Mouse (Mus musculus): ENCODE measurements at regions not wholly inside any gene's neighbourhood (a gene's known extent, or its start where the extent isn't known, plus 50 kb on each side); places are given as distances from the start of the nearest gene placed in this dataset.

DNA sequence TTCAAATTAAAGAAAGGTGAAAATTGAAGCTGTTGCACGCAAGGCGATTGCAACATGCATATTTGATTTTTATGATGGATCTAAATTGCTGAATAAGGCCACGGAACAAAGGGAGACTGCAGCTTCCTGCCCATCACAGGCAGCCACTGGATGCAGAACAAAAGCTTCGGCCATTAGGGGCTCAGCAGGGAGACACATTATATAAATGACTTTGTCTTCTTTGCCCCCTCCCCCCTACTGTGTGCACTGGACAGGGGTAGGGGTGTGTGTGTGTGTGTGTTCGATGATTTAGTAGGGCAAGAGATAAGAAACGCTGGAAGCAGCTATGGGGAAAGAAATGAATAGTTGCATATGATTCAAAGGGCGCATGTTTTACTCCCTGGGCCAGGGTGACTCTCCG, 481.2 kb upstream of the Pmfbp1 start:
- DNase-seq, result no peak

DNA sequence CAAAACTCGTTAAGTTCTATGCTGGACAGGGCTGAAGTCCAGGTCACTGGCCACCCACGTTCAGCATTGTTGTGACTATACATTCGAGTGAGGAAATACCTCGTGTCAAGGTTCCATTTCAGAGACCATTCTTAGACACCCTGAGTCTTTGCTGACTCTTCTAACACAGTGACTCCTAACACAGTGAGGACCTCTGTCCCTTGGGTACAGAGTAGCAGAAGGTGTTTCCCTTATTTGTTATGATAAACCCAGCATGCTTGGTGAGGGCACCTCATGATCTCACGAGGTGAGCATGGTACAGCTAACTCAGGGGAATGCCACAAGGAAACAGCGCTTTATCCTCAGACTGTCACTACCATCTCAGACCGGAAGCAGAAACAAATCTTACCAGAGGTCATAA, 480.2 kb upstream of the Pmfbp1 start:
- DNase-seq, result no peak

DNA sequence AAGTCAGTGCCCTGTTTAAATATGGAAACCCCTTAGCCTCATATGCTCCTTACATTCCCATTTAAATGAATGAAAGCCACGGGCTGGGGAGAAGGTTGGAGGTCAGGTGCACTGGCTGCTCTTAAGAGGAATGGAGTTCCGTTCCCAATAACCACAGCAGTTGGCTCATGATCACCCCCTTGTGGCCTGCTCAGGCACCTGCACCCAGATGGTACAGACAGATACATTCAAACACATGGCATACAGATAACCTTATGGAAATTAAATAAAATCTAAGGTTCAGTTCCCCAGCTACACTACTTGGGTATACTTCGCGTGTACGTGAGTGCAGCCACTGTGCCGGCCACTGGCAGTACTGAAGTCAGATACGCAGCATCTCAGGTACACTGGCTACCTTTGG, 479.1 kb upstream of the Pmfbp1 start:
- no peak for DNase-seq

DNA sequence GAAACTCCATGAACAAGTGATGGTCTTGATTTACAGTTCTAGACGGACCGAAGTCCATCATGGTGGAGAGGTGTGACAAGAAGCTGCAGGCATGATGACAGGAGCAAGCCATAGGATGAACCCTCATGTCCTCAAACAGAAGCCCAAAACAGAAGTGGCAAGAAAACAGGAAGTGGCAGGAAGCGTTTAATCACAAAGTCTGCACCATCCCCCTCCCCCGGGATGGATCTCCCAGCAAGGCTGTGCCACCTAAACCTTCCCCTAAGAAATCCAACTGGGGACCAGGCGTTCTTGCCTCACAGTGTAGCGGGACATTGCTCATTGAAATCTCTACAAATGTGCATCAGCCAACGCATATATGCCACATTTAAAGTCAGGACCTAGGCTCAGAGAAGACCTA, 474.3 kb upstream of the Pmfbp1 start:
- DNase-seq, result no peak

DNA sequence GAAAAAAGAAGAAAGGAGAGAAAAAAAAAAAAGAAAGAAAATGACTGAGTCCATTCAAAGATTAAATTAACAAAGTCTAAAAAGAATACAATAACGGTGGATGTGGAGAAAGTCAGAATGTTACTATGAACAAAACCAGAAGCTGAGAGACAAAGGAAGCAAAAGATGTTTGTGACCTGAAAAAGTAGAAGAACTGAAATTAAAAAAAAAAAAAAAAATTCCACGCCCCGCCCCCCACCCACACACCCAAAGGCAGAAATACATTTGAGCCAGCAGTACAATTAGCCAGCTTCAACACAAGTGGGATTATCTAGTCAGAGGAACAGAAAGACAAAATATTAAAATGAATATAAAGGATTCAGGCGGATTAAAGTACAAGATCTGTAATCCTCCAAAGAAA, 473.7 kb upstream of the Pmfbp1 start:
- DNase-seq, result no peak

DNA sequence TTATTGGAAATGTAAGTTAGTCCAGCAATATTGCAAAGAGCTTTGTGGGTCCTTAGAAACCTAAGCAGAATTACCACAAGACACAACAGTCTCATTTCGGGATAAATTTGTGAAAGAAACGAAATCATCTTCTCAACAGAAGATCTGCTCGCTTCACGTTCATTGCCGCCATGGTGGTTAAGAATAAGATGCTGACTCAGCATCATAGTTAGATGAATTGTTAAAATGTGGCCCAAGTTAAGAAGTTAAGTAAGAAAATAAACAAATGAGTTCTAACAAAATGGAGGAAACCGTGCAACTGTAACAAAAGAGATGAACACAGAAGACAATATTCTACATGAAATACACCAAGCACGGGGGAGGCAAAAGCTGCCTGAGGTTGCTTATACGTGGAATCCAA, 465.9 kb upstream of the Pmfbp1 start:
- no peak for DNase-seq

DNA sequence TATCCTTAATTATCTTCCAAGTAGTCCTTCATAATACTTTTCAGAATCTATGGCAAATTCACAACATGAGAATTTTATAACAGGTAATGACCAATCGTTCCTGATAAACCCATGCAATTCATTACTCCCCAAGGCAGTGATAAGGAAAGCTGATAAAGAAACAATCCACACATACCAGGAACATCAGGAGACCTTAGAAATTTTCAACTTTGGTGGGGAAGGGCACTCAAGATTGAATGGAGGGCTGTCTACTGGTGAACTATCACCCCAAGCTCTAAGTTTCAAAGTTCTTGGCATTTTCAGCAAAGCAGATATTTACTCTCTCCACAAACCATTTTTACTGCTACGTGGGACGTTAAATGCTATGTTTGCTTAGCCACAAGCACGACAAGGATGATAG, 440.2 kb upstream of the Pmfbp1 start:
- DNase-seq, result no peak

DNA sequence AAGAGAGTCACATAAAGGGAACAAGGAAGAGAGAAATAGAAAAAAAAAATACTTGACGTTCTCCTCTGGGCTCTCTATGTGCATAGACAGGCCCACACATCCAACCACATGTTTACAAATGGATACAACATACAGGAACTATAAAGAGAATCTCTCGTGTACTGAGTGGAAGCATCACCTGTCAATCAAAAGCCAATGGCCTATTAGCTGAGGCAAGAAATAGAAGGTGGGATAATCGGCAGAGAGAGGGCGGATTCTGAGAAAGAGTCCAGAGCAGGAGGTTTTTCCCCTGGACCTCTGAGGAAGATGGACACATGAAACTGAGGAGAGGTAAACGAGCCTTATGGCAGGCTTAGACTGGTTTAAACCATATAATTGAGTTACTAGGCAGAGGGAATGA, 434.7 kb upstream of the Pmfbp1 start:
- DNase-seq, result no peak

DNA sequence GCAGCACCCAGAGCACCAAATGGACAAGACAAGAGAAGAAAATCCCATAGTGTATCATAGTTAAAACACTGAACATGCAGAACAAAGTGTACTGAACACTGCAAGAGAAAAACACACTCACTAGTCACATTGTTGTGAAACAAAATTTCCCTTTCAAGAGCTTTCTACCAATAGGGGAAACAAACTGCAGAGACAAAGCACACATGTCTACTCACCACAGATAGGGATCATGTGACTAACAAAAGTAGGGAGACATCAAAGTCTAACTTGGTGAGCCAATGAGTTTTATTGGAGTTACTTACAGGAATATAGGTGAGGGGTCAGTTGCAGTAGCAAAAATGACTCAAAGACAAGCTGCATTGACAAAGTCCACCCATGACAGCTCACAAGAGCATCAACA, 431.5 kb upstream of the Pmfbp1 start:
- DNase-seq, result no peak

DNA sequence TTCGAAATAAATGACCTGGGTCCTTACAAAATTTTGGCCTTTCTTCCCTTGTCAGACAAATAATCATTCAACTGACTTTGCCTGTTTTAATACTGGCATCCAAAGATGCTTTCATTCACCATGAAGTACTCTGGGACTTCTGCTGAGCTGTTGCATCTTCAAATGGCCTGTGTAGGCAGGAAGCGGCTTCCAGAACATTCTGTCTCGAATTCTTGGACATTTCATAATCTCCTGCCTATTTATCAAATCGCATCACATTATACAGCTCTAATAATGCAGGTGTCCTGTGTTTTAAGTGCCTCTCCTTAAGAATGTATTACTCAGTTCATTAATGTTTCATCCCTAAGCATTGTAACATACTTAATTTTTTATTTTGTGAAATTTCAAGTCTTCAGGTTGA, 420.1 kb upstream of the Pmfbp1 start:
- no peak for DNase-seq

DNA sequence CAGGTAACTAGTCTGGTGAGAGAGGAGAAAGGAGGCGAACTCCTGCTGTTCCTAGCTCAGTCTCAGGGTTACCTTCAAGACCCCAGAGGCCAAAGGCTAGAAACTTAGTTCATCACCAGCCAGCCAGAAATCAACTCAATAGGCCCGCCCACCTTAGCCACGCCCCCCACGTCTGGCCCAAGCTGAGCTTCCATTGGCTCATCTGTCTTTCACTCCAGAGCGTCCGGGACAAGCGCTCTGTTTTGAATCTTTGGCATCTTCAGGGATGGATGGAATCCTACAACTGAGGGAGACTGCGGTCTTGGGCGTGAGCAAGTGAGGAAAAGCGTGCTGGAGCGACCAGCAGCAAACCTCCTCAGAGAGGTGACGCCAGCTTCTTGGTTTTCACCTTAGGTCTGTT, 418.8 kb upstream of the Pmfbp1 start:
- DNase-seq, result no peak

DNA sequence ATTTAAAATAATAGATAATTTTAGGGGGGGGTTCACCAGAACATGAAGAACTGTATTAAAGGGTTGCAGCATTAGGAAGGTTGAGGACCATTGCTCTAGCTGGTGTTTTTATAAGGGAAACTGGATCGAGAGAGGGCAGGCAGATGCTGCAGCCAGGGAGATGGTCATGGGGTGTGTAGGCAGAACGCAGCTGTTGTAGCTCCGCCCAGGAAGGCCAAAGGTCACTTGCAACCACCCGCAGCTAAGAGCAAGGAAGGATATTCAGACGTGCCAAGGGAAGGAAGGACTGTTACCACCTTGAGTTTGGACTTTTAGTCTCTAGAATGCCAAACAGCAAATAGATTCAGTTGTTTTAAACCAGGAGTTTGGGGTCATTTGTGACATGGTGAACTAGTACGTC, 414.6 kb upstream of the Pmfbp1 start:
- DNase-seq, result no peak

DNA sequence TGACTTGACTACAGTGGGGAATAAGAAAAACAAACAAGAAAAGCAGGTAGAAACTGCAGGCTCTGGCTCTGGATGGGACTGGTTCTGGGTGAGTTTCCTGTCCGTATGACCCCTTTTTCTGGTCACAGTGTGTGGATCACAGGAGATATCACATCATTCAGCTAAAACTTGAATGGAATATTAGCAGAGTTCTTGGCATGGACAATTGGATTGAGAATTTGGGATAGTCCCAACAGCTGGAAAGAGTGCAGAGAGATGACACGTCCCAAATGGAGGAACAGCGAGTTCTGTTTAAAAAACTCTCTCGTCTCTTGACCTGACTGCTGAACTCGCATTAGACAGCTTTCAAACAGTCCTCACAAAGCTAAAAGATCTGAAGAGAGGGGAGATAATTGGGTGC, 412.5 kb upstream of the Pmfbp1 start:
- peak; percentile 57 for DNase-seq

DNA sequence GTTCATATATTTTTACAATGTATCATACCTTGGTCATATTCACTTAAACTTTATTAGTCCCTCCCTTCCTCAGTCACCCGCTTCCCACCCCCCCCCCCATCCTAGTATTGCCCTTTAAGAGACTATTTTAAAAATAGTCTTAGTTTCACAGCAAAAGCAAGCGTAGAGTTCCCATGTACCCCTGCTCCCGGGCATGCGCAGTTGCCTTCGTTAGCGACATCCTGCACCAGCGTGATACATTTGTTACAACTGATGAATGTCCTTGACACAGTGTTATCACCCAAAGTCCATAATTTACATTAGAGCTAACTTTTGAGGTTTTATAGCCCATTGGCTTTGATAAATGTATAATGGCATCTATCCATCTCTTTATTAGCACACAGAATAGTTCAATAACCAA, 408.7 kb upstream of the Pmfbp1 start:
- DNase-seq, result no peak

DNA sequence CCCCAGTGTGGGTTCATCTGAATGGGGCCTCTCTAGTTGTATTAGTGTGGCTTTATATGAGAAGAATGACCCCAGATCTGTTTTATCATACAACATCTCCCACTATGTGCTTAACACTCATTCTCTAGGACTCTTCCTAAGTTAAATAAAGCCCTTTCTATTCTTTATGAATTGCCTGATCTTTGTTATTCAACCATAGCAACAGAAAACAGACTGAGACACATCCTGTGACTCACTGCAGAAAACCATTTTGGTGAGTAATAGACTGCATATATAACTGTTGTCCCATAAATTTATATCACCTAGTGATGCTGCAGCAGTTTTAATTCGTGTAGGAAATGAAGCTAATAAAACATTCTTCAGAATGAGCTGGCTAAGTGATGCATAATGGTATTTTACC, 406.0 kb upstream of the Pmfbp1 start:
- DNase-seq, result no peak

DNA sequence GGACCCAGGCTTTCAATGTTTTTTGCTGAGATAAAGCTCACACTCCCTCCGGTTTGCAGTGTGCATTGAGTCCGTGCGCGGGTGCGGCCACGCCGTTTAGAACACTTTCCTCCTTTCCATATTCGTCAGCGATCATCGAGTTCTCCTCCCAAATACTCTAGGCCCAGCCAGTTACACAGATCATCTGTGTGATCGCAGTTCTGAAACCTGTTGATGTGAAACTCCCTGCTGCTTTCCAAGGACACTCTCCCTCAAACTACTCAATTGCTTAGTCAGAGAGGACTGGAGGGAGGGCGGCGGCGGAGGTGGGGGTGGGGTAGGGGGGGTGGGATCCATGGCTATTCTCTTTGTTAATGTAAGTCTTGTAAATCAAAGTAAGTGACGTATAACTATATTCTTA, 394.2 kb upstream of the Pmfbp1 start:
- no peak for DNase-seq

DNA sequence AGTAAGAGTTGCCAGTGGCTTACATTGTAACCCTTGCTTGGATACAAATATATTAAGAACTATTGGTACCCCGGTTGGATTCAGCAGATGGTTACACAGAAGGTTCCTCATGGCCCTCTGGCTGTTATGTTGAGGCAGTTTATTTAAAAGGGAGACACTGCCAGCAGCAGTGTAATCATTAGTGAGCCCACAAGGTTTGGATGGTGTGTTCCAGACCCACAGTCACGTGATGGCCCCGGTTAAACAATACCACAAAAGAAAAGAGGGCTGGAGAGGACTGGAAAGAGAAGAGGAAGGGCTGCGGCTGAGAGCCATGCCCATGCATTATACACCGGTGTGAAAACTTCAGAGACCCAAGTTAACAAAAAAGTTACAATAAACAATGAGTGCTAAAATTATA, 392.4 kb upstream of the Pmfbp1 start:
- DNase-seq, result no peak

DNA sequence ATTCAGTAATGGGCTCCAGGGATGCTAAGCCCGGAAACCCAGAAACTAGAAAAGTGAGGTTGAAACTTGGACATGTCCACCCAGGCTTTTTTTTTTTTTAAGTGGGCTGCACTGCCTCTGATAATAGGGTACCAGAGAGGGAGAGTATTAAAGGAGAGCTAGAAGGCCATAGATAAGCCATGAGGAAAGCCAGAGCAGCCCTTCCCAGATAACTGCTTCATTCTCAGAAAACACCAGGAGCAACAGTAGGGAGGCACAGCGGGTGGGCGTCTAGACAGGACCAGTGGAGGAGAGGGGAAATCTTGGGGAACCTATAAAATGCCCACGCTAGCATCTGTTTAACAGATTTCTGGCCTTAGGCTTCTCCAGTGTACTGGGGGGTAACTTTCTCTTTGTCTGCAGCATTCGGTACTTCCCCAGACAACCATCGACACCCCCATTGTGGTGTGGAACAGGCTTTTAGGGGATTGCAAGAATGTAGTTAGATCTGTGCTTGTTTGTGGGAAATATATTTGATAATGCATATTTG, 389.0 kb upstream of the Pmfbp1 start:
- no peak for DNase-seq

DNA sequence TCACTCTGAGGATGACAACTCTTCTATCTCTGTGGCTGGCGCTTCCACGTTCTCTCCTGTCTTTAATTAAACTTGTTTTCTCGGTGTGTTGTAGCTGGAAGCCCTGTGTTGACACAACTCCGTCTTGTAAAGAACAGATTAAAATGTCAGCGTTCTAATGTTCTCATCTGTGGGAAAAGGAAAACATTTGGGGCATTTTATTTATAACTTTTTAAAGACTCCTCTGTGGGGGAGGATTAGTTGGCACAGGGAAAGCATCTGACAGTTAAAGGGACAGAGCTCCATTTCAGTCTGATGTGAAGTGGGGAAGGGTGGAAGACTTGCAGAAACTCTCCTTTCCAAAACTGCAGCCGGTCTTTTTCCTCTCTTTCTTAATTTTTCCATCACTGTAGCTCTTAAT, 388.1 kb upstream of the Pmfbp1 start:
- no peak for DNase-seq

DNA sequence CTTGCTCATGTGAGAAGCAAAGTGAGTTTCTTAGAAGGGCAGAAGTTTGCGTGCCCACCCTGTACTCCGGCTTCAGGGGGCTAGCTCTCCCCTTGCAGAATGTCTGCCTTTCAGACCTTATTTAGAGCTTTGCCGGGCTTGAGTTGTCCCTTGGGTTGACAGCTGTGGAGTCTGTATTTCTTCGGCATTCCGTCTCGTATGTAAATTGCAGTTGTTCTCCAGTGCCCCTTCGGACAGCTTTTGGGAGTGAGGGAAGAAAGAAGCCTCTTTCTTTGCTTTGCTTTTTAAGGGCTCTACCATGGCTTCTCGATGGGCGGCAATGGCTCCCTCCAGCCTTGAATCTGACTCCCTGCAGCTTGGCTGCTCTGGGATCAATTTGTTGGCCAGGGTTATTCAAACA, 386.9 kb upstream of the Pmfbp1 start:
- DNase-seq, result no peak

DNA sequence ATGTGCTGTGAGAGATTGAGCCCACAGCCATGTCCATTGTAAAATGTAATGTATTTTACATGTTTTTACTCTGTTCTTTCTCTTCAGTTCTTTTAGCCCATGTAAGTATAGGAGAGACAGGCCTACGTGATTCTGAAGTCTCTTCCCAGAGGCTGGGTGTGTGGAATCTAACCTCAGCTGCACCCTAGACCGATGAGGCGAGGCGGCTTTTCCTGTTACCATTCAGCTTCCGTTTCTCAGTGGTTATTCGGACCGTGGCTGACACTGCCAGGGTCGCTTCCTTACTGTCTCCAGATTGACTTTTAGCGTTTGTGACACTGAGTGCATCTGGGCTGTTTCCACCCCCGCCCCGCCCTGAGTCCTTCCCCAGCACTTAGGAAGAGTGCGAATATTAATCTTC, 386.1 kb upstream of the Pmfbp1 start:
- no peak for DNase-seq

DNA sequence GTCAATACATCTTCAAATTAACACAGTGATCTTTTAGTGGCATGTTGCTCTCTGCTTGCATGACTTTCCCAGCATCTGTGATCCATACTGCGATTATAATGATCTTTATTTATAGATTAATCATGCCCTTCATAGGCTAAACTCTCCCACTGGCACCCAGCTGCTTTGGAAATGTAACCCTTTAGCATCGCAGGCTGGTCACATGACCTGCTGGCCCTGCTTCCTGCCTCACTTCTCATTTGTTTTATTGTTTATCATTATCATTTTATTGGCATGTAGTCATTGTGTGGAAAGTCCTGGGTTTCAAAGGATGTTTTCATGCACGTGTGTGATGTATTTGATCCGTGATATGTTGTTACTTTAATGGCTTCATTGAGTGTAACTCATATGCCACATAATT, 384.4 kb upstream of the Pmfbp1 start:
- DNase-seq, result no peak

DNA sequence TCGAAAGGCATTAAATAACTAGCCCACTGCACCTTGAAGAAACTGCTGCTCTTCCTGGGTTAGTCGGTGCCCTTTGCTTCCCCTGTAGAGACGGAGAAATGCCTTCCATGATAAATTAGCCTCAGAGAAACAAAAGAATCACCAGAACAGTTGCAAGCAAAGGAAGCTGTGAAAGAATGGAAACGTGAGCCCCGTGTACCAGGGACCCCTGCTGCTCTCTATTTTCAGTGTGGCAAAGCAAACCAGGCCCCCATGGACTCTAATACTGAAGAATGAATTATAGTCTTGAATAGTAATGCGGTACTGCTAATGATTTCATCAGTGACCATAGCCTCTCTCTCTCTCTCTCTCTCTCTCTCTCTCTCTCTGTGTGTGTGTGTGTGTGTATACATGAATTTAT, 372.1 kb upstream of the Pmfbp1 start:
- no peak for DNase-seq

DNA sequence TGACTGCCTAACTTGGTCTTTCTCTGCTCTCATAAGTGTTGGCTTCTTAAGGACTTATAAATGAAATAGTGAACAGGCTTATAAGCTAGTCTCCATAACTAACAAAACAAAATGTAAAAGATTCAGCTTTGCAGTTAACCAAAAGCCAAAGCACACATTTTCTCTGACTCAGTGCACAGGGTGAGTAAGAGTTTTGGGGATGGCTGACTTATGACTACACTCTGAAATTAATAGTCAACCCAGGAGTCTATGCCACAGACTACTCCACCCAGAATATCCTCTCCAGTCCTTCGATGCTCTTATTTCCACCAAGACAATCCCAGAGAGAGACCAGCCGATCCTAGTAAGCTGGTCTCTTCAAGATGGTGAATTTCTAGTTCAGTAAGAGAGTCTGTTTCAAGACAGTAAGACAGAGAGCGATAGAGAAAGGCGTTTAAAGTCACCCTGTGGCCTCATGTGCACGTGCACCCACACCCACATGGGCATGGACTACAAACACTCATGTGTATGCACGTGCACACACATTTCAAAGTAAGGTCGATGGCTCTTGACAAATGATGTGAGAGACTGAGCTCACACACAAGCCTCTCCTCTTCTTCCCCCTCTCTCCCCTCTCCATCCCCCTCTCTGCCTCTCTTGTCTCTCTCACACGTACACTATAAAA, 351.2 kb upstream of the Pmfbp1 start:
- DNase-seq, result no peak

DNA sequence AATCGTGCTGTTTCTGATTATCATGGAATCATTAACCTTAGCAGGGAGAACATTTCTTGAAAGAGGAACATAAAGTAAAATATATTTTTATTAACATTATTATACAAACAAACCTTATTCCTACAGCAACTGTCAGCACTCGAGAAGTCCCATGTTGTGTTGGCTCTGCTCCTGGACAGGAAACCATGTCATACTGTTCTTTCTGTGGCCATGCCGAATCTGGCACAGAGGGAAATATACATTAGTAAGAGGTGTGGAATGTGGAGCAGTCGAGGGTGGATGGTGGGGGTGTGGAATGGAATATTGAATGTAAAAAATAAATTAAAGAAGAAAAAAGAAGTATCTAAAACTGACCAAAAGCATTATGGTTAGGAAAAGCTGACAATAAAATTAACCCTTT, 342.1 kb upstream of the Pmfbp1 start:
- no peak for DNase-seq

All from gastrocnemius, postnatal 25 days (tissue).